Mouse (Mus musculus) kidney, adult 2 months (tissue): ENCODE data around the gene 1700019D03Rik. TPM values are rescaled to one million over a fixed set of nuclear protein-coding genes. Genes with fewer than 3 reads are reported as not detected.

Experiments used
- DNase-seq: peaks from one replicate; pipeline ENCODE4 v3.0.0; 2021
- H3K27ac ChIP-seq: fragments of 200-500 bp; 2 replicates; pipeline ENCODE4 v1.5.1; 2012; ENCODE audit warnings: low read depth, low read length, control low read depth, inconsistent platforms; ENCODE audit not compliant: insufficient read depth
- H3K27me3 ChIP-seq: fragments of 200-500 bp; replicated peaks from 2 replicates; pipeline ENCODE4 v1.6.1; 2012; ENCODE audit warnings: mild to moderate bottlenecking, moderate library complexity, low read length, inconsistent platforms; ENCODE audit not compliant: control insufficient read depth, insufficient read depth
- H3K36me3 ChIP-seq: fragments of 200-500 bp; 2 replicates; pipeline ENCODE4 v1.6.1; 2012; ENCODE audit warnings: mild to moderate bottlenecking, moderate library complexity, low read length, inconsistent platforms; ENCODE audit not compliant: control insufficient read depth, insufficient read depth
- H3K4me1 ChIP-seq: fragments of 200-500 bp; 2 replicates; pipeline ENCODE4 v1.6.1; 2011; ENCODE audit warnings: low read length; ENCODE audit not compliant: control insufficient read depth, insufficient read depth
- H3K4me3 ChIP-seq: fragments of 200-500 bp; 2 replicates; pipeline ENCODE4 v1.5.1; 2011; ENCODE audit warnings: mild to moderate bottlenecking, low read depth, low read length, control low read depth; ENCODE audit not compliant: insufficient read depth
- CTCF ChIP-seq: fragments of 200-500 bp; conservative IDR thresholded peaks from 2 replicates; pipeline ENCODE4 v1.5.1; 2011; ENCODE audit warnings: low read depth, mild to moderate bottlenecking, control low read depth, low read length, moderate library complexity, mixed read lengths; ENCODE audit not compliant: insufficient read depth, insufficient read length
- POLR2A ChIP-seq: fragments of 200-500 bp; IDR thresholded peaks from one replicate; pipeline ENCODE4 v1.6.1; 2011; ENCODE audit warnings: low read depth, low read length, control low read depth
- WGBS: fragments of 180-500 bp; shearing (Covaris S2); methylation state at CpG from one replicate; pipeline ENCODE4 v1.1.7; 2018; 5-methylcytosine and 5-hydroxymethylcytosine counted together
- polyA plus RNA-seq: library from polyadenylated mRNA; depleted of rRNA; stranded (reverse); fragments of >200 nt; gene quantifications from 2 replicates; pipeline ENCODE4 v1.2.3, GENCODE M21; 2012

Gene 1700019D03Rik
- polyA plus RNA-seq, 1 experiment: 1.1 TPM

DNA sequence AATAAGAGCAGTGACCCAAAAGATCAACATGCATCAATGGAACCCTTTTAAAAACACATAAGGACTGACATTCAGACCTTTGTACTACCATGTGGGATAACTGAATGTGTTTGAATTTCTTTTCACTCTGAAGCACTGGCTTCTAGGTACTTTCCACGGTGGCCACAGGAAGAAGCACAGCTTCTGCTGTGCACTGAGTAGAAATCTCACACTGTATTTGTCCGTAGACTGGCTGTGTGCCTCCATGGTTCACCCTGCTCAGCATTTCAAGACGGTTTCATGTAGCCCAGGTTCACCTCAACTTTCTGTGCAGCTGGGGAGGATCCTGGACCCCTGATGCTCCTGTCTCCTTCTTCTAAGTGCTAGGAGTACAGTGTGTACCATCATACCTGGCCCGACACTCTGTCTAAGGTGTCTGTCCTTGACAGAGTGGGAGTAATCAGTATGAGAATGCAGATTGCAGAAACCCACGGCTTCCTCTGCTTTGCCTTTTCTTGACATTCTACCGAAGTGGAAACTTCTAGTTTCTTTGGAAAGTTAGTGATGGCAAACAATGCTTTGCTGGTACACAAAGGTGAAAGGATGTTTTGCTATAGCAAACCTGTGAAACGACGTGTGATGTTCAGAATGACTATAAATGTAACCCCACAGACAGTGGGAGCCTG lies 29.9 kb upstream of the 1700019D03Rik start:
- Histone ChIP-seq H3K4me3 (no peak overlapping the region), H3K4me1 (no peaks in the 10 kb centered on the region), H3K27ac (no peak overlapping the region), H3K36me3 (no peaks in the 10 kb centered on the region), H3K27me3 (no peaks in the 10 kb centered on the region)
- no peak for TF ChIP-seq POLR2A
- no peak for TF ChIP-seq CTCF
- WGBS: 72% methylated on average over 8 of the region's 8 CpGs
- DNase-seq: no peak

DNA sequence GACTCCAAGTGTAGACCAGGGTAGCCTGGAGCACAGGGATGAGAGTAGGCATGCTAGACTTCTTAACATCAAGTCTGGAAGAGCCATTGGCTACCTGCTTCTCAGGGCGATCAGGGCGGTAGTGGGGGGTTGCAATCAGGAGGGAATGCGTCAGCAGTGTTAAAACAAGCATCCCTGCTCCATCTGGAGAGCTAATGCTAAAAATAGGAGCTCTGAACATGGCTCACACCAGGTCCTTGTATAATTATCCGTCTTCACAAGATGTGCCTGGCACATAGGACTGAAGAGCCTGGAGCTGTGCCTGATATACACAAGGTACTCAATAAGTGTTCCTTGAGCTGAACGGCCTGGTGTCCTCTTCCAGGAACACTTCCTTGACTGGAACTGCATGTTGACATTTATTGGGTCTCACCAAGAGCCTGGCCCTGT lies 17.5 kb upstream of the 1700019D03Rik start:
- Histone ChIP-seq H3K4me1 (no peaks in the 10 kb centered on the region), H3K36me3 (no peaks in the 10 kb centered on the region), H3K27ac (no peak overlapping the region), H3K4me3 (no peak overlapping the region), H3K27me3 (no peaks in the 10 kb centered on the region)
- no peak for TF ChIP-seq POLR2A
- no peak for TF ChIP-seq CTCF
- WGBS: 89% methylated on average over 5 of the region's 5 CpGs
- no peak for DNase-seq

- no peaks in the 10 kb centered on the region for H3K4me1 ChIP-seq
- no peak overlapping the region for H3K4me3 ChIP-seq
- H3K27ac ChIP-seq: no peak overlapping the region
- TF ChIP-seq POLR2A: no peak
- TF ChIP-seq CTCF: no peak
- peak; percentile 30 for DNase-seq
- H3K27me3 ChIP-seq: no peaks in the 10 kb centered on the region
- no peaks in the 10 kb centered on the region for H3K36me3 ChIP-seq
Observed at GRCm38 (mm10) chr1:53032550-53032949, 12.6 kb upstream of the 1700019D03Rik start.

DNA sequence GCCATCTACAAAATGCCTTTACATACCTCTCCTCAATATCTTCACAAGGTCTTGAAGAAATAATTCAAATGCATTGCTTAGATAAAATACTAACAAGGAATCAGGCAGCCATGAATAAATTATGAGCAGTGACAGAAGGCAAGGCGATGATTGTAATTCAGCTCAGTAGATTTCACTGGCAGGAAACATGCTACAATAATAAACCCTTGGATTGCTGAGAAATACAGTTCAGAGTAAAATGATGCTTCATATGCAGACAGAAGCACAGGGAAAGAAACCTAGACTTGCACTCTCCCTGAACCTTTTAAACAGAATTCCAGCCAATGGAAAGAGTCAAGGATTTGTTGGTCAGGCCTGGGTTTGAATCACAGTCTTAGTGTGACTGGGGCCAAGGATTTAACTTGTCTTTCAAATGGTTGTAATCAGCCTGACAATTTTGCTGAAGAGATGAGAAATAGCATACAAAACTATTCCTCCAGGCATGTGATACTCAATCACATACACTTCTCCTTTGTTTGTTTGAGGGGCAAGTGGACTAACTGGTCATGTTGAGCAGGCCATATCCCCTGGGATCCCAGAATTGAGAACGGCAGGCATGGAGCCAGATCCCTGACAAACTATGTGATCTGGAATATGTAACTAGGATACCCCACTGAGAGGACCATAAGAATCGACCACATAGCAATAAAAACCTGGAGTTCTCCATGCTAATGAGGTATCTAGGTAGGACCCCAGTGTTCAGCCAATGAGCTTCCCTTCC lies 1.1 kb downstream of the 1700019D03Rik start:
- TF ChIP-seq CTCF: no peak
- no peak for TF ChIP-seq POLR2A
- H3K27ac ChIP-seq: no peak overlapping the region

GRCm38 (mm10) chr1:53015606-53016005 lies 4.4 kb downstream of the 1700019D03Rik start:
- WGBS: 81% methylated on average over 5 of the region's 5 CpGs
- Histone ChIP-seq H3K27me3 (no peaks in the 10 kb centered on the region), H3K27ac (no peak overlapping the region), H3K4me3 (no peak overlapping the region), H3K36me3 (no peaks in the 10 kb centered on the region), H3K4me1 (no peaks in the 10 kb centered on the region)
- TF ChIP-seq POLR2A (no peak), CTCF (no peak)
- no peak for DNase-seq

More for the DNA sequence above, 1.1 kb downstream of the 1700019D03Rik start:
- 61% methylated on average over 3 of the region's 3 CpGs for WGBS
- no peak for DNase-seq
- Histone ChIP-seq H3K4me3 (no peak overlapping the region), H3K4me1 (no peaks in the 10 kb centered on the region), H3K36me3 (no peaks in the 10 kb centered on the region), H3K27me3 (no peaks in the 10 kb centered on the region)

DNA sequence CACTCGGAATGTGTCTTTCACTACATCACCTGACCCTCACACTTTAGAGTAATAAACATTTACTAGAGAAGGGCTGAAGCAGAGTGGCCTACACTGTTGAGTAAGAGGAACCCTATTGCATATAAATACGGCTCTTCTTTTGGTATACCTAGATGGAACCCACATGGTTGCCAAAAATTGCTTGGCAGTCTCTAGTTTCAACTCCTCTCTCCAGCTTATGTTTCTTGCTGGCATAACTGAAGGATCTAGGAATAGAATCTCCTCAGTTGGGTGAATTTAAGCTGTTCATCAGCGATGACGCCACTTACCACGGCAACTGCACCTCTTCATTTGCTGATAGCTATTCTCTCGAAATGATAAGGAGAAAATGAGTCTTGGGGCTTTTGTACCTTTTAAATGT lies 5.3 kb downstream of the 1700019D03Rik start:
- DNase-seq: no peak
- WGBS: 77% methylated on average over 6 of the region's 6 CpGs
- H3K4me3 ChIP-seq: no peak overlapping the region
- TF ChIP-seq CTCF (no peak), POLR2A (no peak)
- H3K36me3 ChIP-seq: no peaks in the 10 kb centered on the region
- no peak overlapping the region for H3K27ac ChIP-seq
- no peaks in the 10 kb centered on the region for H3K27me3 ChIP-seq
- no peaks in the 10 kb centered on the region for H3K4me1 ChIP-seq

GRCm38 (mm10) chr1:52986692-52987091 lies 33.3 kb downstream of the 1700019D03Rik start:
- Histone ChIP-seq H3K4me3 (no peak overlapping the region), H3K4me1 (no peaks in the 10 kb centered on the region), H3K27me3 (no peaks in the 10 kb centered on the region), H3K27ac (no peak overlapping the region), H3K36me3 (no peaks in the 10 kb centered on the region)
- 69% methylated on average over 5 of the region's 5 CpGs for WGBS
- no peak for DNase-seq
- no peak for TF ChIP-seq CTCF
- TF ChIP-seq POLR2A: no peak
